Mouse (Mus musculus) kidney, adult 2 months (tissue): ENCODE data around the gene Olfr136.

Source experiments
- CTCF ChIP-seq: fragments of 200-500 bp; conservative IDR thresholded peaks from 2 replicates; pipeline ENCODE4 v1.5.1; 2011; ENCODE audit warnings: low read depth, mild to moderate bottlenecking, control low read depth, low read length, moderate library complexity, mixed read lengths; ENCODE audit not compliant: insufficient read depth, insufficient read length
- POLR2A ChIP-seq: fragments of 200-500 bp; IDR thresholded peaks from one replicate; pipeline ENCODE4 v1.6.1; 2011; ENCODE audit warnings: low read depth, low read length, control low read depth

DNA sequence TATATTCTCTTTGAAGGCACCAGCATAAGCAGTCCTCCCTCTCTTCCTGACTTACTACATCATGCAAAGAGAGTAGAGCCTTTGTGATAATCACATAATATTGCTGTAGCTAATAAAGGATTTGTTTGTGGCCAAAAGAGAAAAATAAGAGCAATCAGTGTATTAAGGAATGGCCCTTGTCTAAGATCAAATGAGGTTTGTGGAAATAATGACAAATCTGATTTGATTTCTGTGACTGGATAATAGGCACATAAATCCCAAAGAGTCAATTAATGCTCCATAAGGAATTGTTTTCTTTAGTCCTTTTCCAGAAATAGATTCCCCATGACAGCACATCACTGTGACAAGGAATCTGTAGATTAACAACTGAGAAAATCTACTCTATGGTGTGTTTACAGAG lies 22.2 kb upstream of the Olfr136 start, which contains the start of gene Olfr137:
- no peak for TF ChIP-seq CTCF
- no peak for TF ChIP-seq POLR2A
